Mouse (Mus musculus): Measurements from ENCODE around the gene Ube2h. TPM values are rescaled to one million over a fixed set of nuclear protein-coding genes. Genes with fewer than 3 reads are reported as not detected.
"Not testable (repeated sequence)": the region's sequence is repeated elsewhere in the genome, so short reads cannot be mapped to it uniquely, and the experiment has no call there.

Gene Ube2h
- total RNA-seq, 2 experiments from 2014 or later: 77.0 to 77.5 TPM

DNA sequence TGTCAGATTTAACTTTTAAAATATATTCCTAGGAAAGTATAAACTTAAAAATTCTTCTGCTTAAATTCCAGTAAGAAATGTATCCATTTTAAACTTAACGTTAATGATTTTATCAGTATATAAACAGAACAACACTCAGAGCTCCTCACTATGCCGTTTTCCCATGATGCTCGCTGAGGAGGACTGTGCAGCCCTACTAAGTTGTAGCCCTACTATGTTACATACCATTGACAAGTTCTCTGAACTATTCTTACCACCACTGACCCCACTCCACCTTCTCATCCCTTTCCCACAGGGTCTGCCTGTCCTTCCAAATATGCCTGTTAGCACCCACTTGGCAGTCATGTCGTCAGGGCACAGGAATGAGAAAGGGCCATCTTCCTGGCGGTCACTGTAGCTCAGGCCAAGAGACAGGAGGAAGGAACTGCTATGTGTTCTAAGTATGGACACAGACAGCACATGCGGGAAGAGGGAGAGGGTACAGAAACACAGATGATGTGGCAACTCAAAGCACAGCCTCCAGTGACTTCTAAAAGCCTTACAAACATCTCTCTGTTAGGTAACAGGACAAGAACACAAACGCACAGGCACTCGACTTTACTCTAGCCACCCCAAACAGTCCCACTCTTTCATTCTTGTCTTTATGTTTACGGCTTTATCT, 60.9 kb downstream of the Ube2h start:
- DNase-seq: peak; percentile 13

DNA sequence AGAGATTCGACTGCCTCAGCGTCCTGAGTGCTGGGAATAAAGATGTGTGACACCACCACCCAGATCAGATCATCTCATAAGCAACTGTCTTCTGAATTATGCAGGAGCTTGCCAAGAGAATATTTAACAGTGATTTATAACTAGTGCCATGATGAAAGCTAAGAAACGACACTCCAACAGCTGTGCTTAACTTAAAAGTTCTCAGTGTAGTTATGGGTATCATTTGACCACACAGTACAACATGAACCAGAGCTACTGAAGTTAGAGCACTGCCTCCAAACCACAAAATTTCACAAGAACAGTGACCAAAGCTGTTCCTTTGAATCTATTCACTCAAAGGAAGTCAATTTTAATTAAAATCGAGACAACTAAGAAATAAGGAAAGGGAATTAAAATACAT, 61.4 kb downstream of the Ube2h start:
- no peak for DNase-seq

DNA sequence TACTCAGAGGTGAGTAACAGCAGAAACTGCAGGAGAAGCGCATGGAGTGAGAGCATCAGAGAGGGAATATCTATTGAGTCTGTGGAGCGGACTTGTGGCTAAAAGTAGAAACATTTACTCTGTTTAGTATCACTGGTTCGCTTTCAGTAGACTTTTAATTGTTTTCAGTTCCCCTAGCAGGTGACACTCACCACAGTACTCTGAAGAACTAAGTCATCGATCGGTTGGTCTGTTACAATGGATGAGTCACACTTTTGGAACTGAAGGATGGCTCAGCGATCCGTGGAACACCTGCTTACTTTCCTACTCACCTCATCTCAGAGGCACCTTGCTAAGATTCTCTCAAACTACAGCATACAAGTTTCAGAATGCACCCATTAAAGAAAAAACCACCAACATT, 64.2 kb downstream of the Ube2h start:
- no peak for DNase-seq

DNA sequence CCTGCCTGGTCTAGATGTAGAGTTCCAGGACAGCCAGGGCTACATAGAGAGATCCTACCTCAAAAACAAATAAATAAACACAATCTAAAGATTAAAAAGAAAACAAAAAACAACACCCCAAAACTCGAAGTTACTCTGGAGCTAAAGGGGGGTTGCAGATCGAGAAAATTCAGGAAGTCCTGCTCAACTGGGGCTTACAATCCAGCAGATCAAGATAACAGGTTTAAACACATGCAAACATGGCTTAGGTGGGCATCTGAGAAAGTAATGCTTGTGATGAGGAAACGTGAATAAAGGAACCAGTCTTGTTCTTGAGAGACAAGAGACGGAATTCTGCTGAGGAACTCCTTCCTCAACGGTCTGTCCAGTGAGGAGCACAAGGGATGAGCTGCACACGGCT, 65.1 kb downstream of the Ube2h start:
- DNase-seq: no peak

DNA sequence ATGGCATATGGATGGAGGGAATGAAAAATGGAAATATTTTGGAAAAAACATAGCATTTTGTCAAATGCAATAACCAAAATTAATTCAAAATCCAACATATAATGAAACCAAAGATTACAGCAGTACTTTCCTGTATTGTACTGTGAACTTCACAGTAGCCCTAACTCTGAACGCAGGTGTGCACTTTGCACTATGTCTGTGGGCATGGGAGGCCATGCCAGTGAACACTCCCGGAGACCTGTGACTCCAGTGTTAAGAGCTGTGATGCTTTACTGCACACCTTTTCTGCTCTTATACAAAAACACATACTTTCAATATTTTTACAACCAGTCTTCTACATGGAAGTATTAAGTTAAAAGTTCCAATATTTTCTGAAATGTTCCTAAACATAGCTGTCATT, 66.3 kb downstream of the Ube2h start:
- no peak for DNase-seq

DNA sequence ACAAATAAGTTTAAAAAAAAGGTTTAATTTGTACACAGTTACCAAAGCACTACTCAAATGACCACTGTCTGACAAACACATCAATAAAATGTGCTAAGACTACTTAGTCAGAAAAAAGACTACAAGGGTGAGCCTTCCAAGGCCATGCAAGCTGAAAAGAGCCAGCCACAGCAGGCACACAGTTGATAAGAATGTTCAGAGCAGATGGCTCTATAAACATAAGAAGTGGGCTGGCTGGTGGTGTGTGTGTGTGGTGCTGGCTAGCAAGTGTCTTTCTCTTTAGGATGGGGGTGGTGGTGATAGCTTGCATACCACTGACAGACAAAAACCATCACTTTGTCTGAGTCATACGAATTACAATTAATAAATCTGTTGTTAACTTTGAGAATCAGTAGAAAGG, 67.8 kb downstream of the Ube2h start:
- DNase-seq: no peak

DNA sequence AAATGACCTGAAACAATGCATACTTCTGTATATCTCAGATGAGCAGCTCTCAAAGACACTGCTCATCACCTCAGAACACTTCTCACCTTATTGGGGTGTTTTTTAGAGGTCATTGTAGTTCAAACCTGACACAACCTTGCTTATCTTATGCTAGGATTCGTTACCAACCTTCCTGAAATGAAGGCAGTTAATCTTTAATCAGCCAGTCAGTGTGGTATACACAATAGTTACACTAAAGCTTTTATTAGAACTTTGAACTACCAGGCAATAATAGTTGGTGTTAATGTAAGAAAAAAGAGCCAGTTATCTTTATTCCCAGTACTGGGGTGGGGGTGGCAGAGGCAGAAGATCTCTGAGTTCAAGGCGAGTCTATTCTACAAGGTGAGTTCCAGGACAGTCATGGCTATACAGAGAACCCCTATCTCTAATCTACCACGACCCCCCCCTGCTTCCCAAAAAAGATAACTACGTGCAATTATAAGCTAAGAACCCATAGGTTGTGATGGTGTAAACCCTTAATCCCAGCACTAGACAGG, 72.5 kb downstream of the Ube2h start:
- no peak for DNase-seq

DNA sequence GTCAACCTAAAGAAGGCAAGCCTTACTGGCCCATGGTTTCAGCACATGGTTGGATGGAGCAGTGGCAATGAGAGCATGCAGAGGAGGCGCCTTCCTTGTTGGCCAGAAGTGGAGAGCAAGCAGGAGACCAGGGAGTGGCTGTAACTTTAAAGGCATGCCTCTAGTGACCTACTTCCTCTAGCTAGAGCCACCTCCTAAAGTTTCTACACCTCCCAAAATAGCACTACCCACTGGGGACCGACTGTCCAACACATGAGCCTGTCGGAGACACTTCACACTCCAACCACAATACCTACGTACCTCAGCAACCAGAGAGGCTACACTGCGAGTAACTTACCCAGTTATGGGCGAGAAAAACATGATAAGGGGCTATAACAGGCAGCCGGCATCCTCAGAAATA, 74.1 kb downstream of the Ube2h start:
- peak; percentile 44 for DNase-seq

DNA sequence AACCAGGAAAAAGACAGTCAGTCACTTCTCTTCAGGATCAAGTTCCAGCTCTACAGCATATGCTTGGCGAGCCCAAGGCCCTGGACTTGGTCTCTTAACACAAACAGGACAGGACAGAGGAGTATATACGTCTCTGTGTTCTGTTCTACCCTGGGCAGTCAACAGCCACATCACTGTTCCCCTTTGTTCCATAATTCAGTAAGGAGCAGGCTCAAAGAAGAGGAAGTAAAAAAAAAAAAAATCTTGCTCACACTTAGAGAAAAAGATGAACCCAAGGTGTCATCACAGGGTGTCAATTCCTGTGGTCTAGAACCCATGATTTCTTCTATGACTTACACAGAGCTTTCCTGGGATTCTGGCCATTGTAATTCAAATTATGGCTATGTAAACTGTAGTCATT, 75.4 kb downstream of the Ube2h start:
- no peak for DNase-seq

DNA sequence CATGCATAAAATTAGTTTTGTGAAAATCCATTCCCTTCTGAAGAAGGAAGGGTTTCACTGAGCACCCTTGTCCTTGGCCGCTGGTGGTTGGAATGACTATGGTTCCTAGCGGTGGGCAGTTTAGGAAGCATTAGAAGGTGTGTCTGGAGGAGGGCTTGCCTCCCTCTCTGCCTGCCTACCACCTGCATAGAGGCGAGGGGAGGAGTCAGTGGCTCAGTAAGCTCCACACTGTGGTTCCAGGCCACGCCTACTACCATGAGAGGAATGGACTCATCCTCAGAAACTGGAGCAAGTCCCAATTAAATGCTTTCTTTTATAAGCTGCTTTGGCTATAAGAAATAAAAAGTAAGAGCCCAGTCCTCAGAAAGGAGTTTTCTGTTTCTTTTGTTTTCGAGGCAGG, 76.0 kb downstream of the Ube2h start:
- DNase-seq: no peak

DNA sequence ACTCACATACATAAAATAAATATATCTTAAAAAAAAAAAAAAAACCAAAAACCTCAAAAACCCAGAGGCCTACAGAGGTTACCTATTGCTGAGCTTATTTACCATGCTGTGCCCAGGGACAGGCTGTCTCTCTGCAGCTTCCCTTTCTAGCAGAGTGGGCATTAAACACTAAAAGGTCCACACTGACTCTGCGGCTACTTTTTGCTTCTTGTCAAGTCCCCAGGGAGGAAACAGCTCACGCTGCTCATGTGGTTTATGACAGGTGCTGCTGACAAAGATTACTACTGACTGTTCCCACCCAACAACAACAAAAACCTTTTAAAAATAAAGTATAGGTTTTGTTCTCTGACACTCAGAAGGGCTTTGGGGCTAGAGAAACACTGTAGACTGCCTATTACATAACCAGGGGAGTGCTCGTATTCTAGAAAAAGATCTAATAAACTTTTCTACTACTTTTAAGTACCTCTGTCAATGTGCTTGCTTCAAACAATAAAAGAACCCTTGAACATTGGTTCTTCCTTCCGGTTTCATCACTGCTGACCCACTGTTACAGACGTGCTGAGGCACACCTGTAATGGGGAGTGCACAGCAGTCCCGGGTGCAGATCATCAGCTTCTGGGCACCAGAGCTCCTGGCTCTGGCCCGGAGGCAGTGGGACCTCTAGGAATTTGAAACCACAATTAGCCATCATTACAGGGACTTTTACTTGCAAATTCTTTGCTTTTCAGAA, 77.2 kb downstream of the Ube2h start:
- no peak for DNase-seq

DNA sequence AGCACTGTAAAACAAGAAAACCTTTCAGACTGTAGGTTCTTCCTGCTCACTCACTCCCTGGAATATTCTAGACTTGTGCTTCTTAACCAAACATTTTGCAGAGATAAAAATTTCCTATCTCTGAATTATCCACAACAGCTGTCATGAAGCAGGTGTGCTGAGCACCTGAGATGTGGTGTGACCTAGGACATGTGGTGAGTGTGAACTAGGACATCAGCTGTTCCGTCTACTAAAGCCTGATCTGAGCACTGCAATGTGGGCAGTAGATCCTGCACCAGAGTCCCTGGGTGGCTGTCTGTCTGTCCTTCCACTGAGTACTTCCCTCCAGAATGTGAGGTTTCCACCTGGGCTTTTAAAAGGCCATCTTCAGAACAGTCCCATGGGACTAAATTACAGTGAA, 79.6 kb downstream of the Ube2h start:
- DNase-seq: no peak

DNA sequence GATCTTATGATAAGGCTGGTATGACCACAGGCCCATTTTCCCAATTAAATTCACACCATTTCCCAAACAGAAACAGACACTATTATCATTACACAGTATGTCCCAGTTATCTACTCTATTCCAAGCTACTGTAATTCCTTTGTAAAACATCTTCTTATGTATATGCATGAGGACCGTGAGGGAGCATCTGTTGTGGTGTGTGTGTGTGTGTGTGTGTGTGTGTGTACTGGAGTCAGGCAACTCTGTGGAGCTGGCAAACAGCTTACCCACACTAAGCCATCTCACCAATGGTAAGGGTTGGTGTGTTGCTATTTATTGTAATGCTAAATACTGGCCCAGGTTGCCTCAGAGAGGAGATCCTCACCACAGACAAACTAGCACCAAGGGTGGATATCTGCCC, 82.0 kb downstream of the Ube2h start:
- no peak for DNase-seq

DNA sequence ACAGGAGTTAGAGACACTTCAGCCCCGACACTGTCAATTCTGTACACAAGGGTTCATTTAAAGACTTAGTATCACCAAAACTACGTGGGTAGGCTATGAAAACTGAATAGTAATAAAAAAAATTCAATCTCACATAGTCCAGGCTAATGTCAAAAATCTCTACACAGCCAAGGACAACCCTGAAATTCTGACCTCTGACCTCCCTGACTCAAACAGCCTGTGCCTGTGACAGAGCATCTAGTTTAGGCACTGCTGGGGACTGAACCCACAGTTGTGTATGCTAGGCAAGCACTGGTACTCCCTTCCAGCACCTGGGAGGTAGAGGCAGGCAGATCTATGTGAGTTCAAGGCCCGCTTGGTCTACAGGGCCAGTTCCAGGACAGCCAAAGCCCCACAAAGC, 86.8 kb downstream of the Ube2h start:
- DNase-seq: no peak

DNA sequence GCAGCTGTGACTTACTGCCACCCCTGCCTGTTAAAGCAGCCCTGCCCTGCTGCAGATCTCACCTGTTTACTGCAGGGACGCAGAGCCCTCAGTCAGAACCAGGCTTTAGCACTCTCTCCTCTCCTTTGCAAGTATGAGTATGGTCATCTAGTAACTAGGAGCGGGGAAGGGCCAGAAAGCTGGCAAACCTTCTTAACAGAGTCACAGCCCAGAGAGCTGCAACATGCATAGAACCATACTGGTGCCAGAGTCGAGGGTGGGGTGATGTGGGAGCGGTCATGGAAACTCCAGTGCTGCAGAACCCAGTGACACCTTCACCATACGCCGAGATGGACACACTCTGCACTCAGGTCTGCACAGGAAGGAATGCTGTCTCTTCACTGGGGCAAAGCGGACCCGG, 91.9 kb downstream of the Ube2h start:
- DNase-seq: no peak

DNA sequence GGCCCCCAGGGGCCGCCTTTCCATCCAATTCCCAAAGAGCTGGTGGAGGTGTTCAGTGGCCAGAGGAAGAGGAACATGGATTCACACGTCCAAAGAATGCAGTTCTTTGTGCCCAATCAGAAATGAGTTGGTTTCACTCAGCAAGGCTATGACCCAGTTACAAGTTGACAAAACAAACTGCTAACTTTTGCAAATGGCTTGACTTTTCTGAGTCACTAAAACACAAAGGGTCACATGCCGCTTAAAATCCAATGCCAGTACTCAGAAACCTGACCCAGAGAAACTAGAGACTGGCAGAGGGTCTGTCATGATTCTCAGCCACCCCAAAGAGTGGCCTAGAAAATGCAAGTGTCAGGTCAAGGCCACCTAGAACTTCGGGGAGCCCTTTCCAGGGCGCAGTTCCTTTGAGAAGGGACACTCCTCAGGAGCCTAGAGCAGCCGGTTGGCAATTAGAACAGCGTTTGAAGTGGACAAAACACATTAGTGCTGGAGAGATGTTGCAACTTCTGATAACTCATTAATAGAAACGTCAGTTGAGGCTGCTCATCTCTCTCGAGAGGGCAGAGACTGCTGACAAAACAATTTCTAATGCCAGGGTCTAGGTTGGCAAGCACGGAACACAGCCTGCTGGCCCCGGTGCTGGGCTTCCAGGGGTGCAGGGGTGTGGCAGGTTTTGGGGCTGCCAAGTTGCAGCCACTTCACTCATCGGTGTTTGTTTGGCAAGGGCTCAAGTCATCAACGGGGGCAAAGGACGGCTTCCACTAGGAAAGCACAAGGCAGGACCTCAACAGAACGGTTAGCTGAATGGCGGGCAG, 92.5 kb downstream of the Ube2h start:
- no peak for DNase-seq

DNA sequence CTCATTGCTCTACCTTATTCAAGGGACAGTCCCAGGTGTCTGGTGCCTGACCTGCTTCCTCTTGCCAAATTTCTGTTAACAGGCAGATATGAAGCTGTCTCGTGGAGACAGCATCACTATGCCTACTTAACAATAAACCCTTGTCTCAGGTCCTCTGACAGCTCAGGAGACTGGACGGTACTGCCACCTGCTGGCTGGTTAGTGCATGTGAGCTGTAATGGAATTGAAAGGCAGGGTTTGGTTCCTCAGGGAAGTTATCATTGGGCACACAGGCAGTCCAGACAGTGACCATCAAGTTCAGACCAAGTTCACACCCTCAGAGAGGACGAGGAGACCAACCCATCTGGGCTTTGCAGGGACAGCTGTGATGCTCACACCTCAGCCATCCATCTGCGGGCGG, 93.6 kb downstream of the Ube2h start:
- peak; percentile 81 for DNase-seq

DNA sequence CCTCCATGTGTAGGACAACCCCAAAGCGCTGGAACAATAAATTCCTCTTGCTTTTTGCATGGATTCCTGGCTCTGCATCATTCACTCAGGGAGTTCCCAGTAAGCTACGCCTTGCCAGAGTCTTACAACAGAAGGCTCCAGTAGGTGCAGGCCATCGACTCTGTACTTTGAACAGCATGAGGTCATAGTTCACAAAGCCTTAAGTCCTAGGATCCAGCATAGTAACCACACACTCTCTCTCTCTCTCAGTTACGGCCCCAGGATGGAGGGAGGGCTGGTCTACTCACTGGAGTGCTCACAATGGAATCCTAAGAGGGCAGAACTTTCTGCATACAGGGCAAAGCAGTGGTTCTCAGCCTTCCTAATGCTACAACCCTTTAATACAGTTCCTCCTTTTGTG, 95.5 kb downstream of the Ube2h start:
- DNase-seq: no peak

DNA sequence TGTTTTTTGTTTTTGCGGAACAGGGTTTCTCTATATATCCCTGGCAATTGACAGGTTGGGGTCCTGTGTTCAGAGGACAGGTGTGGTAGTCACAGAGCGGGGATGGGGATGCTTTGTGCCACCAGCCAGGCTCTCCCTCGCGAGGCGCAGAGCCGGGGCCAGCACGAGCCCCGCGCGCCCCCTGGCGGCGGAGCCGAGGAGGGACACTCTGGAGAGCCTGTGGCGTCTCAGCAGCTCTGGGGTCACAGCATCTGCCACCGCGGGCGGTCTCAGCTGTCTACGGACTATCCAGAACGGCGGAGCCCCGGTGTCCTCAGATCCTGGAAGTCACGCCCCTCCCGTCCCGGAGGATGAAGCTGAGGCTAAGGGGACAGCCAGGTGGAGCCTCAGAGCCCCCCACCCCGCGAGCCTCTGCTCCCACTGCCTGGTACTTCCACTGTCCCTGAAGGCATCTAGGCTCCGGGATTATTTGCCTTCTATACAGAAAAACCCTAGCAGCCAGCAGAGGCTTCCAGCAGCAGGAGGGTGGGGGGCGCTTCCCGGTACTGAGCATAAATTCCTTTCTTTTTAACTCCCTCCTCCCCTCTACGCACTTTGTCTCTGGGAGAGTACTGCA, 98.6 kb downstream of the Ube2h start:
- peak; percentile 83 for DNase-seq

DNA sequence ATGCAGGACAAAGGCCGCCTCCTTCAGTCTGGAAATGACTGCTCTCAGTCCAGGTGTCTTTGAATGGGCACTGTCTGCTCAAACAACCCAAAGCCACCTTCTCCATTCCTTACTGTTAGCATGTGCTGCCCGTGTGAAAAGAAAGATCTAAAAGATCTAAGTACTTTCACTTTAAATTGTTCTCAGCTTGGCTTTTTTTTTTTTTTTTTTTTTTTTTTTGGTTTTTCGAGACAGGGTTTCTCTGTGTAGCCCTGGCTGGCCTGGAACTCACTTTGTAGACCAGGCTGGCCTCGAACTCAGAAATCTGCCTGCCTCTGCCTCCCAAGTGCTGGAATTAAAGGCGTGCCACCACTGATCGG, 99.2 kb downstream of the Ube2h start:
- DNase-seq: not testable (repeated sequence)

DNA sequence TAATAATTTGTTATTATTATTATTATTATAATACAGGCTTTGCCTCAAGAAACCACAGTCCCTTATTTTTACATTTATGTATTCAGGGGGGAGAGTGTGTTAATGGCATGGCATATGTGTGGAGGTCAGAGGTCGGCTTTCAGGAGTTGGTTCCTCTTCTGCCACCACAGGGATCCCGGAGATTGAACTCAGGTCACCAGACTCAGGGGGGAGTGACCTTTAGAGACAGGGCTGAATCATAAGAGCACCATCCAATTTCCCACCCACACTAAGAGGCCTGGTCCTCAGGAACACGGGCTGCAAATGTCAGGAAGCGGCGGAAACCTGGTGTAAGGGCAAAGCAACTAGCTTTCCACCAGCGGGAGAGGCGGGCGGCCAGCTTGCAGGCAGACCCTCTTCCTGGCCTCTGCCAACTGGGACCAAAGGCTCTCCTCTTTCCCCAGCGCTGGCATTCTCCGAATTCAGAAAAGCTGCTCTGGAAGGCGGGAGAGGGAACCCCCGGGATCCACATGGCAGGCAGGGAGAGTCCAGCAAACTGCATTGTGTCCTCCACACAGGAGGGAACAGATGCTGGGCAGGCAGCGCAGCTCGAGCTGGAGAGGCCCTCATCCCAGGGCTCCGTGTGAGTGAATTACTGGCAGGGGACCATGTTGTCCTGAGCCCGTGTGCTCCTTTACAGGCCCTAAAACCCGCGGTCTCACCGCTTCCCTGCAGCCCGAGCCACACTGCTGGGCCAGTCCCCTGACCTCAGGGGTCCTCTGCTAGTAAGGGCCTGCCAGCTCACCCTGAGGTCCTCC, 99.8 kb downstream of the Ube2h start:
- DNase-seq: no peak

DNA sequence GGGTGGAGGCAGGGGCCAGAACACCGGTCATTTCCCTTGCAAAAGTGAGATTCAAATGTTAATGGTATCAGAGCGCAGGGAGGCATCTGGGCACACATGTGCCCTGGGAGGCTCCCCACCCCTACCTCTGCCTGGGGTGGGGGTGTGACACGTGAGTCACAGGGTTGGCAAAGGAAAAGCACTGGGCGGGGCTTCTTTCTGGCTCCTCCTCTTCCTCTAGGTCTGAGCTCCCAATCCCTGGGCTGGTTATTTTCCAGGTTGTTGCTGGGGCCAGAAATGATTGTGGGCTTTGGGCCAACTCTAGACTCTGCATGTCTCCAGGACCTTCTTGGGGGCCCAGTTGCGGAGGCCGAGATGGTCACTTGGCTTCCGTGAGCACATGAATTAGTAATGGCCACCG, 108.2 kb downstream of the Ube2h start:
- DNase-seq: peak; percentile 20
